In genomic region chr13:60015854-60016366, GRCm38 (mm10) we compare ENCODE assay signal across 10 mouse cellular contexts.
DNase-seq lines count a peak whose midpoint lies in the region; ATAC-seq and TF ChIP-seq lines count a peak whose summit lies in the region.
"Had no signal": no experiment of that assay in that cellular context is flagged by ENCODE, and none has a peak within 500 bp of the region (broad histone marks: within the 10 kb centered on the region; RNA-seq: fewer than 3 reads in every experiment).

No protein-coding gene starts in this region.

- ATAC-seq in heart, embryonic 12.5 days (ENCODE audit: insufficient number of reproducible peaks, low FRiP score), result no peak
- peak; percentile 58; the same call in 1 of the 2 replicates for ATAC-seq in embryonic facial prominence, embryonic 14.5 days (ENCODE audit: low read depth)
- ATAC-seq: CD4-positive, CD25-positive, alpha-beta regulatory T cell, adult 4 months had no signal

- H3K4me3 ChIP-seq in heart, embryonic 12.5 days, result no peak overlapping the region
- H3K4me3 ChIP-seq in embryonic facial prominence, embryonic 14.5 days (ENCODE audit: low read depth, low read length), result no peak overlapping the region
- H3K4me3 ChIP-seq in kidney, adult 2 months (ENCODE audit: insufficient read depth, low read depth, low read length), result no peak overlapping the region
- H3K4me3 ChIP-seq: erythroblast, embryonic 14.5 days had no signal

- TF ChIP-seq CTCF in kidney, adult 2 months (conservative IDR thresholded peaks at IDR 0.05; ENCODE audit: insufficient read depth, insufficient read length, low read depth, low read length), result no peak

- H3K4me1 ChIP-seq in heart, embryonic 12.5 days (replicated peaks), result peaks cover 5% of the 10 kb centered on the region; the same call in 1 of the 2 replicates
- peaks cover 58% of the 10 kb centered on the region for H3K4me1 ChIP-seq in embryonic facial prominence, embryonic 14.5 days (ENCODE audit: control insufficient read depth, insufficient read depth, low read length)
- peaks cover 12% of the 10 kb centered on the region for H3K4me1 ChIP-seq in kidney, adult 2 months (ENCODE audit: control insufficient read depth, insufficient read depth, low read length)

- no peak overlapping the region for H3K4me2 ChIP-seq in heart, embryonic 12.5 days
- no peak overlapping the region for H3K4me2 ChIP-seq in embryonic facial prominence, embryonic 14.5 days (ENCODE audit: low read depth, low read length)

- intact Hi-C loops in left cerebral cortex, postnatal 25 days (cut with DNase I), result no loop called here

- no peaks in the 10 kb centered on the region for H3K36me3 ChIP-seq in heart, embryonic 12.5 days
- H3K36me3 ChIP-seq in embryonic facial prominence, embryonic 14.5 days (ENCODE audit: control insufficient read depth, insufficient read depth, low read length), result no peaks in the 10 kb centered on the region
- H3K36me3 ChIP-seq in kidney, adult 2 months (ENCODE audit: control insufficient read depth, insufficient read depth, low read length), result no peaks in the 10 kb centered on the region

- H3K27me3 ChIP-seq in heart, embryonic 12.5 days (replicated peaks), result no peaks in the 10 kb centered on the region
- H3K27me3 ChIP-seq in embryonic facial prominence, embryonic 14.5 days (replicated peaks; ENCODE audit: control insufficient read depth, insufficient read depth, low read length), result no peaks in the 10 kb centered on the region
- no peaks in the 10 kb centered on the region for H3K27me3 ChIP-seq in kidney, adult 2 months (replicated peaks; ENCODE audit: control insufficient read depth, insufficient read depth, low read length)

- no peak for TF ChIP-seq POLR2A in kidney, adult 2 months (IDR thresholded peaks at IDR 0.05; ENCODE audit: low read depth, low read length)

- DNase-seq in heart, adult 18-20 months, result peak; percentile 63 to 87
- DNase-seq in embryonic facial prominence, embryonic 14.5 days (ENCODE audit: low spot score), result peak; percentile 91
- DNase-seq in kidney, adult 2 months, result peak; percentile 82
- DNase-seq in lung, postnatal 25 days (ENCODE audit: low spot score), result peak; percentile 43
- no peak for DNase-seq in frontal cortex, postnatal 14 days (ENCODE audit: low spot score in 2 of 2)
- no peak for DNase-seq in thymus, adult 18-20 months
- no peak for DNase-seq in left cerebral cortex, postnatal 25 days (ENCODE audit: low spot score in 2 of 2)

- no peaks in the 10 kb centered on the region for H3K9me3 ChIP-seq in heart, embryonic 12.5 days (replicated peaks)
- no peaks in the 10 kb centered on the region for H3K9me3 ChIP-seq in embryonic facial prominence, embryonic 14.5 days (ENCODE audit: control insufficient read depth, low read length)

- H3K9ac ChIP-seq in heart, embryonic 12.5 days, result no peak overlapping the region
- no peak overlapping the region for H3K9ac ChIP-seq in embryonic facial prominence, embryonic 14.5 days (ENCODE audit: low read depth, low read length)

- WGBS in heart, embryonic 12.5 days, result 63% methylated on average over 8 of the region's 8 CpGs
- 34% methylated on average over 8 of the region's 8 CpGs for WGBS in embryonic facial prominence, embryonic 14.5 days
- WGBS in kidney, adult 2 months, result 38% methylated on average over 8 of the region's 8 CpGs

- H3K27ac ChIP-seq in heart, embryonic 12.5 days (ENCODE audit: poor library complexity, severe bottlenecking), result no peak overlapping the region
- peak overlapping the region; percentile 74 for H3K27ac ChIP-seq in embryonic facial prominence, embryonic 14.5 days (replicated peaks; ENCODE audit: low read depth, low read length)
- H3K27ac ChIP-seq in kidney, adult 2 months (ENCODE audit: insufficient read depth, low read depth, low read length), result peak overlapping the region; percentile 15; the same call in 1 of the 2 replicates

Comparison
In these comparisons a context has a peak if more than half of its experiments do, and no peak if none do; other contexts are left out.
1. DNase-seq: peak in heart, adult 18-20 months (2 of 2), embryonic facial prominence, embryonic 14.5 days (single experiment), kidney, adult 2 months (single experiment) and lung, postnatal 25 days (single experiment); none in frontal cortex, postnatal 14 days (0 of 2), thymus, adult 18-20 months (0 of 2) and left cerebral cortex, postnatal 25 days (0 of 2).